15 mouse cellular contexts compared by ENCODE assay signal in the genomic region with DNA sequence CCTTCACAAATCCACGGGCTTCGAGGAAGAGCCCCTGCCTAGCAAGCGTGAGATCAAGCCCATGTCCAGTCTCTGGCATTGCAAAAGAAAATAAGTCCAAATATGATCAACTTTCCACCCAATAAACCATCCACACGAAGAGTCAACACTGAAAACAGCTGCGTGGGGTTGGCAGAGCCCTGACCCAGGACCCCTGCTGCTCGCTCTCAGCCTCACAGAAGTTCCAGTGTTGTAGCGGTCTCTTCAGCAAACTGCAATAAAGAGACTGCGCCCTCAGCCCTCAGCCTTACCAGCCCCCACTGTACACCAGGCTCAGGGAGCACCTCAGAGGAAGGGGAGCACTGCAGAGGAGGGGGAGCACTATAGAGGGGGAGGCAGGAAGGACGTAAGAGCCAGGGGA. TPM values are rescaled to one million over a fixed set of nuclear protein-coding genes. Genes with fewer than 3 reads are reported as not detected.
A peak's percentile ranks its signal among the peaks of the same experiment; 100 is the strongest.
DNase-seq lines count a peak whose midpoint lies in the region; ATAC-seq lines count a peak whose summit lies in the region.
"Had no signal": no experiment of that assay in that cellular context is flagged by ENCODE, and none has a peak within 500 bp of the region (broad histone marks: within the 10 kb centered on the region; RNA-seq: fewer than 3 reads in every experiment).

No protein-coding gene starts in this region.

- peaks cover 50% of the 10 kb centered on the region for H3K4me1 ChIP-seq in intestine, embryonic 16.5 days (ENCODE audit: control insufficient read depth, insufficient read depth, low read length)
- H3K4me1 ChIP-seq in intestine, embryonic 15.5 days (replicated peaks): peaks cover 32% of the 10 kb centered on the region
- peaks cover 93% of the 10 kb centered on the region for H3K4me1 ChIP-seq in embryonic facial prominence, embryonic 10.5 days
- H3K4me1 ChIP-seq in hindbrain, embryonic 12.5 days: peaks cover 77% of the 10 kb centered on the region
- peaks cover 86% of the 10 kb centered on the region for H3K4me1 ChIP-seq in midbrain, embryonic 13.5 days (replicated peaks)

- ATAC-seq in intestine, embryonic 16.5 days: no peak
- no peak for ATAC-seq in intestine, embryonic 15.5 days
- no peak for ATAC-seq in hindbrain, embryonic 12.5 days (ENCODE audit: low FRiP score)
- no peak for ATAC-seq in midbrain, embryonic 13.5 days
- ATAC-seq: CD4-positive, CD25-positive, alpha-beta regulatory T cell, adult 4 months; liver, postnatal 0 days had no signal

- H3K9me3 ChIP-seq in intestine, embryonic 16.5 days (ENCODE audit: control insufficient read depth, low read length): no peaks in the 10 kb centered on the region
- no peaks in the 10 kb centered on the region for H3K9me3 ChIP-seq in intestine, embryonic 15.5 days
- H3K9me3 ChIP-seq in embryonic facial prominence, embryonic 10.5 days: no peaks in the 10 kb centered on the region
- H3K9me3 ChIP-seq in hindbrain, embryonic 12.5 days (replicated peaks): no peaks in the 10 kb centered on the region
- H3K9me3 ChIP-seq in midbrain, embryonic 13.5 days: no peaks in the 10 kb centered on the region
- H3K9me3 ChIP-seq: embryonic facial prominence, embryonic 12.5 days; heart, embryonic 15.5 days; limb, embryonic 15.5 days had no signal

- WGBS in intestine, embryonic 16.5 days: 78% methylated on average over 9 of the region's 9 CpGs
- 73% methylated on average over 9 of the region's 9 CpGs for WGBS in intestine, embryonic 15.5 days
- 79% methylated on average over 9 of the region's 9 CpGs for WGBS in embryonic facial prominence, embryonic 10.5 days
- 66% methylated on average over 9 of the region's 9 CpGs for WGBS in hindbrain, embryonic 12.5 days
- 70% methylated on average over 9 of the region's 9 CpGs for WGBS in midbrain, embryonic 13.5 days

- no peak overlapping the region for H3K4me3 ChIP-seq in intestine, embryonic 16.5 days (ENCODE audit: low read length)
- no peak overlapping the region for H3K4me3 ChIP-seq in intestine, embryonic 15.5 days (replicated peaks)
- peak overlapping the region; percentile 29; the same call in 1 of the 2 replicates for H3K4me3 ChIP-seq in embryonic facial prominence, embryonic 10.5 days
- no peak overlapping the region for H3K4me3 ChIP-seq in hindbrain, embryonic 12.5 days
- no peak overlapping the region for H3K4me3 ChIP-seq in midbrain, embryonic 13.5 days (replicated peaks)
- H3K4me3 ChIP-seq: embryonic facial prominence, embryonic 12.5 days; heart, embryonic 15.5 days; limb, embryonic 15.5 days had no signal

- no peak overlapping the region for H3K4me2 ChIP-seq in intestine, embryonic 16.5 days (ENCODE audit: low read depth, low read length)
- H3K4me2 ChIP-seq in intestine, embryonic 15.5 days (replicated peaks): no peak overlapping the region
- H3K4me2 ChIP-seq in hindbrain, embryonic 12.5 days (replicated peaks): peak overlapping the region; percentile 93; the same call in 1 of the 2 replicates
- H3K4me2 ChIP-seq in midbrain, embryonic 13.5 days (replicated peaks): peak overlapping the region; percentile 98
- H3K4me2 ChIP-seq: limb, embryonic 15.5 days had no signal

- H3K27ac ChIP-seq in intestine, embryonic 16.5 days (ENCODE audit: low read length): no peak overlapping the region
- no peak overlapping the region for H3K27ac ChIP-seq in intestine, embryonic 15.5 days
- peak overlapping the region; percentile 24; the same call in 1 of the 2 replicates for H3K27ac ChIP-seq in embryonic facial prominence, embryonic 10.5 days (replicated peaks)
- H3K27ac ChIP-seq in hindbrain, embryonic 12.5 days: no peak overlapping the region
- H3K27ac ChIP-seq in midbrain, embryonic 13.5 days: no peak overlapping the region
- H3K27ac ChIP-seq: embryonic facial prominence, embryonic 12.5 days; heart, embryonic 15.5 days; limb, embryonic 15.5 days had no signal

- no peak for DNase-seq in embryonic facial prominence, embryonic 10.5 days (ENCODE audit: low spot score)
- DNase-seq in spleen, postnatal 10 days (ENCODE audit: low spot score in 2 of 2): no peak
- no peak for DNase-seq in ovary, postnatal 14 days (ENCODE audit: low spot score)
- DNase-seq: adrenal gland, postnatal 10 days; liver, postnatal 0 days; lung, postnatal 4 days; thymus, adult 2 months had no signal

- peak overlapping the region; percentile 27; the same call in 1 of the 2 replicates for H3K9ac ChIP-seq in intestine, embryonic 16.5 days (ENCODE audit: low read depth, low read length)
- no peak overlapping the region for H3K9ac ChIP-seq in intestine, embryonic 15.5 days
- no peak overlapping the region for H3K9ac ChIP-seq in hindbrain, embryonic 12.5 days
- H3K9ac ChIP-seq in midbrain, embryonic 13.5 days (replicated peaks): peak overlapping the region; percentile 44; the same call in 1 of the 2 replicates
- H3K9ac ChIP-seq: embryonic facial prominence, embryonic 12.5 days; heart, embryonic 15.5 days; limb, embryonic 15.5 days; liver, postnatal 0 days had no signal

- no peaks in the 10 kb centered on the region for H3K36me3 ChIP-seq in intestine, embryonic 16.5 days (ENCODE audit: control insufficient read depth, insufficient read depth, low read length)
- no peaks in the 10 kb centered on the region for H3K36me3 ChIP-seq in intestine, embryonic 15.5 days
- peaks cover 26% of the 10 kb centered on the region for H3K36me3 ChIP-seq in embryonic facial prominence, embryonic 10.5 days (replicated peaks)
- no peaks in the 10 kb centered on the region for H3K36me3 ChIP-seq in hindbrain, embryonic 12.5 days
- no peaks in the 10 kb centered on the region for H3K36me3 ChIP-seq in midbrain, embryonic 13.5 days
- H3K36me3 ChIP-seq: embryonic facial prominence, embryonic 12.5 days; heart, embryonic 15.5 days; limb, embryonic 15.5 days had no signal

- peaks cover 10% of the 10 kb centered on the region for H3K27me3 ChIP-seq in intestine, embryonic 16.5 days (replicated peaks; ENCODE audit: control insufficient read depth, insufficient read depth, low read length)
- 0 out of 2 replicates have a peak, but pooled peaks cover 2% of the 10 kb centered on the region for H3K27me3 ChIP-seq in intestine, embryonic 15.5 days (replicated peaks)
- H3K27me3 ChIP-seq in embryonic facial prominence, embryonic 10.5 days (replicated peaks; ENCODE audit: low read depth, poor library complexity, severe bottlenecking): no peaks in the 10 kb centered on the region
- no peaks in the 10 kb centered on the region for H3K27me3 ChIP-seq in hindbrain, embryonic 12.5 days
- no peaks in the 10 kb centered on the region for H3K27me3 ChIP-seq in midbrain, embryonic 13.5 days
- H3K27me3 ChIP-seq: embryonic facial prominence, embryonic 12.5 days had no signal

RNA-seq across cellular contexts. Expression of a gene that starts 2.7 kb away (rescaled TPM):
- polyA plus RNA-seq in intestine, embryonic 16.5 days (2015; fragmentation: Nextera tagmentation; extraction: Ambion mirVana): 11.0 and 12.7 TPM in 2 replicates
- polyA plus RNA-seq in intestine, embryonic 15.5 days (2015; fragmentation: Nextera tagmentation; extraction: Ambion mirVana): 13.9 and 15.3 TPM in 2 replicates
- 25.3 and 25.5 TPM in 2 replicates for polyA plus RNA-seq in embryonic facial prominence, embryonic 10.5 days (2016; fragmentation: Nextera tagmentation; extraction: Ambion mirVana)
- 34.7 and 36.7 TPM in 2 replicates for polyA plus RNA-seq in hindbrain, embryonic 12.5 days (2016; fragmentation: Nextera tagmentation; extraction: Ambion mirVana)
- 50.0 and 53.1 TPM in 2 replicates for polyA plus RNA-seq in midbrain, embryonic 13.5 days (2015; fragmentation: Nextera tagmentation; extraction: Ambion mirVana)

RNA-seq across cellular contexts. Expression of a gene that starts 2.7 kb away (rescaled TPM):
- polyA plus RNA-seq in intestine, embryonic 16.5 days (2015; fragmentation: Nextera tagmentation; extraction: Ambion mirVana): 1.4 and 2.8 TPM in 2 replicates
- polyA plus RNA-seq in intestine, embryonic 15.5 days (2015; fragmentation: Nextera tagmentation; extraction: Ambion mirVana): 2.5 and 2.6 TPM in 2 replicates
- polyA plus RNA-seq in embryonic facial prominence, embryonic 10.5 days (2016; fragmentation: Nextera tagmentation; extraction: Ambion mirVana): 16.4 and 19.5 TPM in 2 replicates
- polyA plus RNA-seq in hindbrain, embryonic 12.5 days (2016; fragmentation: Nextera tagmentation; extraction: Ambion mirVana): 19.1 and 20.5 TPM in 2 replicates
- 17.6 and 18.1 TPM in 2 replicates for polyA plus RNA-seq in midbrain, embryonic 13.5 days (2015; fragmentation: Nextera tagmentation; extraction: Ambion mirVana)

RNA-seq across cellular contexts. Expression of a gene that starts 42.1 kb away (rescaled TPM):
- polyA plus RNA-seq in intestine, embryonic 16.5 days (2015; fragmentation: Nextera tagmentation; extraction: Ambion mirVana): 90.5 and 99.0 TPM in 2 replicates
- polyA plus RNA-seq in intestine, embryonic 15.5 days (2015; fragmentation: Nextera tagmentation; extraction: Ambion mirVana): 66.3 and 69.1 TPM in 2 replicates
- 30.8 TPM in 2 replicates for polyA plus RNA-seq in embryonic facial prominence, embryonic 10.5 days (2016; fragmentation: Nextera tagmentation; extraction: Ambion mirVana)
- polyA plus RNA-seq in hindbrain, embryonic 12.5 days (2016; fragmentation: Nextera tagmentation; extraction: Ambion mirVana): 49.3 and 52.4 TPM in 2 replicates
- polyA plus RNA-seq in midbrain, embryonic 13.5 days (2015; fragmentation: Nextera tagmentation; extraction: Ambion mirVana): 49.9 and 50.7 TPM in 2 replicates

Comparison
In these comparisons a context has a peak if more than half of its experiments do, and no peak if none do; other contexts are left out.
1. H3K9ac ChIP-seq: peak in intestine, embryonic 16.5 days (single experiment) and midbrain, embryonic 13.5 days (single experiment); none in intestine, embryonic 15.5 days (single experiment) and hindbrain, embryonic 12.5 days (single experiment).
2. H3K4me2 ChIP-seq: peak in hindbrain, embryonic 12.5 days (single experiment) and midbrain, embryonic 13.5 days (single experiment); none in intestine, embryonic 16.5 days (single experiment) and intestine, embryonic 15.5 days (single experiment).